Mouse (Mus musculus): ENCODE results near the gene Stk32b. TPM values are rescaled to one million over a fixed set of nuclear protein-coding genes. Genes with fewer than 3 reads are reported as not detected.

Gene Stk32b
- total RNA-seq (2021) = 1 to 10 TPM; 2.4 TPM

DNA sequence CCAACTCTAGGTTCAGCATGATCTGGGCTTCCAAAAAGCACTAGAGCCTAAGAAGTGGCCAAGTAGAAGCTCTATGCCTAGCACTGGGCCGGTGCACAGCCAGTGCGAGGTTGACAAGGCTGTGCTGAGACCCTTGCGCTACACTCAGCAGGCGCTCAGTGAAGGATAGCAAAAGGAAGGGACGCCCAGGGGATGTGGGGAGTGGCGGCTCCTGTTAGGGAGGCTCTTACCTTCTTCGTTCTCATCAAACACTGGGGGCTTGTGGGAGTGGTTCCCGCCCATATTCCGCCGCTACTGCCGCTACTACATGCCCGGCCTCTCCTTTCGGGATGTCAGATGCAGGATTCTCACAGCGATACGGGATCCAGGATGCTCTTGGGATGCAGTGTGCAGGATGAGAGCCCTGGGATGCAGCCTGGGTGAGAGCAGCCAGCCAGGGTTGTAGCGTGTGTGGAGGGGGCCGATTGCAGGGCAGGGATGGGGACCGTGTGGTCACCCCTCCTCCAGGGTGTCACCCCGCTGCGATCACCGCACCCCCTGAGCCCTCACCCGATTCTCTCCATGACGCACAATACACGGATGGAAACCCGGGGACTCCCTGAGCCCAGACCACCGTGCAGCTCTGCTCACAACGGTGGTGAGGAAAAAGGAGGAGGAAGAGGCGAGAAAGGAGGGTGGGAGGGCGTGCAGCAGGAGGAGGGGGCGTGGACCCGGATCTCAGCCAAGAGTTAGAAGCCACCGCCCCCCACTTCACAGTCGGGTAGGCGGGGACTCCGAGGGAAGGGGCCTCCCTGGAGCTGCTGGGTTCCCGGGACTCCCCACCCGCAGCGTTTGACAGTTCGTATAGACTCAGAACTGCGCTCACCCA, at the start of gene Stk32b:
Gene Stk32b, minus strand, starts transcription at position 667 of the 868 bp plus-strand sequence.
- intact Hi-C loops (cut with DNase I) = loop anchor here (1.0 to 5.0 kb wide), 2 partner anchors 279 to 418 kb away; no protein-coding TSS in a partner anchor
- peak; percentile 18 to 36 for DNase-seq (ENCODE audit: low spot score in 2 of 2)

DNA sequence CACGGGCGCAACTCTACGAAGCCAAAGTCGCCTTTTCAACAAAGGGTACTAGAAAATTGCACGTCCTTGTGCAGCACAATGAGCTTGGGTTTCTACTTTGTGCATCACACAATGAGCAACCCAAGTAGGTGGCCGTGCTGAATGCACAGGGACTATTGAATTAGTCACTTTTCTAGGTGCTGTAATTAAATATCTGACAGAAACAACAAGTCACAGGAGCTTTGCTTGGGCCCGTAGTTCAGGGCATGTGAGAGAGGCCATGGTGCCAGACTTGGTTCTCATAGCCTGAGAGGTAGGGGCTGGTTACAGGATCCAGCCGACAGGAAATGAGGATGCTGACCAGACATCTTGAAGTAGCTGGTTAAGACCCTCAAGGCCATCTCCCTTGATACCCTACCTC, 48.9 kb upstream of the Stk32b start:
- intact Hi-C loops (cut with DNase I) = loop anchor here (5.0 kb wide), 1 partner anchor 326 kb away; no protein-coding TSS in a partner anchor

DNA sequence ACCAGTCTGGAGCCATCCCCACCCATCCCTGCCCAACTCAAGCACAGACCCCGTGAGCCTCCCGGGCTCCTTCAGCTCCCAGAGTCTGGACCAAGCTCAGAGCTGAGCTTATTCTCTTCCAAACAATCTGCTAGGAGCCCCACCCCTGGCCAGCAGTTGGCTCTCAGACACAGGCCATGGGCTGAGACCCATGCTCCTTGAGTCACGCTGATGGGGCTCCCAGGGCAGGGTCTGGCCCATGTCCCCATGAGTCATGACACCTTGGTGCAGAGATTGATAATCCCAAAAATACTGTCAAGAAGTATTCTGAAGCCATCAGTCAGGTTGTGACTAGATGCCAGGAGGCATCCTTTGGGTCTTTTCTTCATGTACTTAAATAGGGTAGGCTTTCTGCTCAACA, 45.1 kb upstream of the Stk32b start:
- intact Hi-C loops (cut with DNase I) = no loop called here

More for the DNA sequence above, 48.9 kb upstream of the Stk32b start:
- DNase-seq (ENCODE audit: low spot score in 2 of 2) = no peak

DNA sequence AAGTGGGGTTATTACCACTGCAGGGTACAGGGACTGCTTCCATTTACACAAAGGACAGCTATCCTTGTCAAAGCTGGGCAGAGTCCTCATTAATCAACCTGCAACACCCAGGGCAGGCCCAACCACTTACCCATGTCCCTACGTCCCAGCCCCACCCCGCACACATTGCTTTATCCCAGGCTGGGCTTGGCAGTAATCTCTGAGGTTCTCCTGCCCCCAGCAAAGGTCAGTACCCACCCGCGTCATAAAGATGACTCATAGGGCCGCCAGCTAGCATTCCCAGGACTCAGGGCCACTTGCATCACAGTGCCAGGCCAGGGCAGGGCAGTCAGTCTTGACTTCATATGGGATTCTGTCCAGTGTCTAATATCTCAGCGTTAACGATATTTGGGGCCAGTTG, 36.4 kb upstream of the Stk32b start:
- no peak for DNase-seq (ENCODE audit: low spot score in 2 of 2)
- intact Hi-C loops (cut with DNase I) = no loop called here

More for the DNA sequence above, 45.1 kb upstream of the Stk32b start:
- DNase-seq (ENCODE audit: low spot score in 2 of 2) = no peak

GRCm38 (mm10) chr5:37752027-37752967, 35.3 kb upstream of the Stk32b start:
- intact Hi-C loops (cut with DNase I) = loop anchor here (1.0 kb wide), 1 partner anchor 452 kb away; no protein-coding TSS in a partner anchor
- DNase-seq (ENCODE audit: low spot score in 2 of 2) = peak; percentile 79 to 84

GRCm38 (mm10) chr5:37743889-37744707, 27.1 kb upstream of the Stk32b start:
- no peak for DNase-seq (ENCODE audit: low spot score in 2 of 2)
- intact Hi-C loops (cut with DNase I) = no loop called here

DNA sequence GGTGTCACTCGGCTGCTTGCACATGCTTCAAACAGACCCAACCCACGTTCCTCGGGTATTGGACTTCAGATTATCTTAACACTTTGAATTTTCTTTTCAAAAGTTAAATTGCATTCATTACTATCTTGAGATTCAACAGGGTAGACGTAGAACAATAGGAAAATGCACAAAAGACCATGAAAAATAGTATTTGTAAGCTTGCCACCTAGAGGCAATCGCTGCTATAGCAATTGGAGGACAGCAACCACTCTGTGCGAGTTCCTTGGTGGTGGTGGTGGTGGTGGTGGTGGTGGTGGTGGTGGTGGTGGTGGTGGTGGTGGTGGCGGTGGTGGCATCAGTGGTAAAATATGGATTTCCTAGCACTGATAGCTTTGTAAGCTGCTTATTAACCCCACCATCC, 19.2 kb upstream of the Stk32b start:
- DNase-seq (ENCODE audit: low spot score in 2 of 2) = no peak
- intact Hi-C loops (cut with DNase I) = no loop called here

- intact Hi-C loops (cut with DNase I) = no loop called here
- DNase-seq (ENCODE audit: low spot score in 2 of 2) = no peak
These were observed 18.3 kb upstream of the Stk32b start, which contains the start of gene Cytl1 for GRCm38 (mm10) chr5:37735224-37735623. Gene Cytl1 (plus strand): TSS chr5:37735519.

DNA sequence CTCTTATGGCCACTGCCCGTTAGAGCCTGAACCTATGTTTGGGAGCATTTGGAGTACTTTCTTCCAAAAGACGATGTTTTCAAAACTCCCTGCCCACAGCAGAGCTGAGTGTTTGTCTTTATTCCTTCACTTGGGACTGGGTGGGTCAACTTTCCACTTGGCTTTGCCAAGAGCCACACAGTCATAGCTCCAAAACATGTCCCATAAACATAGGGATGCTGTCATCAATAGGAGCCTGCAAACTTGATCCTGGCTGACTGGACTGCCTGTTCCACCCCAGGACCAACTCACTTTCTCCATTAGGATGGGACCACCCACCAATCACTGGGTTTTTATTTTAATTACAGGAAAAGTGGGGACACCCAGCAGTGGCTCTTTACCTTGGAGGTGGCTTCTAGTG, 13.8 kb upstream of the Stk32b start:
- intact Hi-C loops (cut with DNase I) = no loop called here
- no peak for DNase-seq (ENCODE audit: low spot score in 2 of 2)

DNA sequence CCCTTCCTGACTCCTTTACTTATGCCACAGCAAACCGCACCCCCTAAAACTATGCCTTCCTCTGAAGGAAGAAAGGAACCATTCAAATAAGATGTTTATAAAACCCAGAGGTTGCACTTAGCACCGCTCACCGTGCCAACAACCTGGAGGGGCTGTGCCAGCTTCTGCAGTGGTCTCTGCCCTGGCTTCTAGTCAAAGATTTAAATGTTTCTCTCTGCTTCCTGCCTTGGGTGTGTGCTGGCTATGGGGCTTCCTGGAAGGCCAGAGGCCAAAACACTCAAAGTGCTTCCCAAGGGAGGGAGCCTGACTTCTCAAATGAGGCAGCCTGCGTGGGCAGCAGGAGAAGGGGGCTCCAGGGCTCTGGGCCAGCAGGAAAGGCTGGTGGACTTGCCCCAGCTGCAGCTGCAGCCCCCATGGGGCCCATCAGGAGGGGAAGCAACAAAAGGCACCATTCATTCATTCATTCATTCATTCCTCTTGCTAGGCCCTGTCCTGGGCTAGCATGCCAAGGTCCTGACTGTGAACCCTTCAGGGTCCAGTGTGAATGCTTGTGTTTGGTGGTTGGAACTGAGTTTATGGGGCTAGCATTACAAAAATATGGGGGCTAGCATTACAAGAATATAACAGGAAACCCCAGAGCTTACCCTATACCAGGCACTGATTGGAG, 8.4 kb upstream of the Stk32b start:
- DNase-seq (ENCODE audit: low spot score in 2 of 2) = no peak
- intact Hi-C loops (cut with DNase I) = no loop called here

DNA sequence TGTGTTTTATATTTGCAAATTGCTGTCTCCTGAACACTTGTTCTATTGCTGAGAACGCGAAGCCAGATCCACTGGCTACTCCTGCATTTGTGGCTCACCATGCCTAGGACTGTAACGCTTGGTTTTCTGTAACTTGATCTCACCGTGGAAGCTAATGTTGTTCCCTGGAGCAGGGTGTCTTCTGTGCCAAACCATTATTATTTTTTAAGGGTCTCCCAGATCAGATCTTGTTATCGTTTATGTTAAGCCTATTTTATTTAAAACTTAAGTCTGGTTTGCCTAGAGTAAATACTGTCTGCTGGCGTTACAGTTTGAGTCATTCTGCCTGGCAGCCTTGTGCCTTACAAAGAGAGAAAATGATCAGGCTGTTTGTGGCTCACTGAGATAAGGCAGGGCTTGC, 3.7 kb upstream of the Stk32b start:
- intact Hi-C loops (cut with DNase I) = no loop called here
- peak in 1 of 2 experiments; percentile 32 for DNase-seq (ENCODE audit: low spot score in 2 of 2)

GRCm38 (mm10) chr5:37717384-37717963, 503 bp upstream of the Stk32b start:
- peak; percentile 55 to 68 for DNase-seq (ENCODE audit: low spot score in 2 of 2)
- intact Hi-C loops (cut with DNase I) = loop anchor here (1.0 to 5.0 kb wide), 2 partner anchors 280 to 419 kb away; no protein-coding TSS in a partner anchor

GRCm38 (mm10) chr5:37709257-37709904, 7.6 kb downstream of the Stk32b start:
- no peak for DNase-seq (ENCODE audit: low spot score in 2 of 2)
- intact Hi-C loops (cut with DNase I) = no loop called here

- no peak for DNase-seq (ENCODE audit: low spot score in 2 of 2)
- intact Hi-C loops (cut with DNase I) = no loop called here
These were observed 8.8 kb downstream of the Stk32b start for GRCm38 (mm10) chr5:37708124-37708523.

DNA sequence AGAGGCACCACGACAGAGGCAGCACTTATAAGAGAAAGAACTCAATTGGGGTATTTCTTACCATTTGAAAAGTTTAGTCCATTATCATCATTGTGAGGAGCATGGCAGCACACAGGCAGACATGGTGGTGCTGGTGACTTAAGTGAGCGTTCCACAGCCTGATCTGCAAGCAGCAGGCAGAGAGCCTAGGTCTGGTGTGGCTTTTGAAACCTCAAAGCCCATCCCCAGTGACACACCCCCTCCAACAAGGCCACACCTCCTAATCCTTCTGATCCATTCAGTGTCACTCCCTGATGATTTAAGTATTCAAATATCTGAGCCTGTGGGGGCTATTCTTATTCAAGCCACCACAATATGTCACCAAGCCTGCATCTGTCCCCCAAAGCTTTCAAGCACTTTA, 12.0 kb downstream of the Stk32b start:
- intact Hi-C loops (cut with DNase I) = no loop called here
- no peak for DNase-seq (ENCODE audit: low spot score in 2 of 2)

- peak; percentile 13 to 35 for DNase-seq (ENCODE audit: low spot score in 2 of 2)
- intact Hi-C loops (cut with DNase I) = no loop called here
These were observed 17.2 kb downstream of the Stk32b start for GRCm38 (mm10) chr5:37699757-37700156.

DNA sequence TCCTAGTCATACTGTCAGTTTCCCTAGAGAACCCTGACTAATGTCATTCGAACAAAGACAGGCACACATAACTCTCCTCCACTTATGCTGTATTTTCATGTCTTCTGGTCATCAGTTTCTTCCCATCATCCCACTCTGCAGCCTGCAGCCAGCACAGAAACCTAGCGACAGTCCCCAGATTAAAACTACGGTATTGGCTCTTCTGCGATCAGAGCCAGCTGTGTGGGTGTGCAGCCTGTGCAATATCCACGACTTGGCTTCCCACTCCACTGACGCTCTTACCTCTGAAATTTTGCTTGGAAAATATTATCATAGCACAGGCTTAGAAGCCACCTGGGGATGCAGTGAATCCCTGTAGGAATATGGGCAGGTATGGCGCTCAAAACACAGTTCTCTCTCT, 19.7 kb downstream of the Stk32b start:
- intact Hi-C loops (cut with DNase I) = no loop called here
- peak; percentile 45 to 77 for DNase-seq (ENCODE audit: low spot score in 2 of 2)

- DNase-seq (ENCODE audit: low spot score in 2 of 2) = no peak
These were observed 21.2 kb downstream of the Stk32b start for GRCm38 (mm10) chr5:37695773-37696172.

More at GRCm38 (mm10) chr5:37695773-37696172, 21.2 kb downstream of the Stk32b start:
- intact Hi-C loops (cut with DNase I) = no loop called here
